Mouse (Mus musculus): ENCODE data around the gene Mthfd1l.
"Not testable (repeated sequence)": the region's sequence is repeated elsewhere in the genome, so short reads cannot be mapped to it uniquely, and the experiment has no call there.

Gene Mthfd1l

GRCm38 (mm10) chr10:4121197-4121596, 148.3 kb downstream of the Mthfd1l start:
- DNase-seq (ENCODE audit: low spot score), result no peak

- not testable (repeated sequence) for DNase-seq (ENCODE audit: low spot score)
Observed at GRCm38 (mm10) chr10:4123280-4123945, 150.5 kb downstream of the Mthfd1l start.

GRCm38 (mm10) chr10:4124148-4124547, 151.2 kb downstream of the Mthfd1l start:
- DNase-seq (ENCODE audit: low spot score), result no peak

GRCm38 (mm10) chr10:4125232-4125631, 152.3 kb downstream of the Mthfd1l start:
- DNase-seq (ENCODE audit: low spot score), result no peak

- no peak for DNase-seq (ENCODE audit: low spot score)
Observed at GRCm38 (mm10) chr10:4126335-4127012, 153.6 kb downstream of the Mthfd1l start.

GRCm38 (mm10) chr10:4128411-4128810, 155.5 kb downstream of the Mthfd1l start:
- DNase-seq (ENCODE audit: low spot score), result no peak

- no peak for DNase-seq (ENCODE audit: low spot score)
Observed at GRCm38 (mm10) chr10:4128915-4129314, 156.0 kb downstream of the Mthfd1l start.

GRCm38 (mm10) chr10:4129461-4129860, 156.5 kb downstream of the Mthfd1l start:
- DNase-seq (ENCODE audit: low spot score), result no peak

GRCm38 (mm10) chr10:4130034-4130607, 157.2 kb downstream of the Mthfd1l start:
- no peak for DNase-seq (ENCODE audit: low spot score)

- no peak for DNase-seq (ENCODE audit: low spot score)
Observed at GRCm38 (mm10) chr10:4132735-4133134, 159.8 kb downstream of the Mthfd1l start.

GRCm38 (mm10) chr10:4135100-4135764, 162.3 kb downstream of the Mthfd1l start:
- no peak for DNase-seq (ENCODE audit: low spot score)

- DNase-seq (ENCODE audit: low spot score), result no peak
Observed at GRCm38 (mm10) chr10:4139531-4139930, 166.6 kb downstream of the Mthfd1l start.

GRCm38 (mm10) chr10:4141689-4142088, 168.8 kb downstream of the Mthfd1l start:
- DNase-seq (ENCODE audit: low spot score), result no peak

- no peak for DNase-seq (ENCODE audit: low spot score)
Observed at GRCm38 (mm10) chr10:4142816-4143215, 169.9 kb downstream of the Mthfd1l start.

- DNase-seq (ENCODE audit: low spot score), result no peak
Observed at GRCm38 (mm10) chr10:4143381-4143780, 170.5 kb downstream of the Mthfd1l start.

- no peak for DNase-seq (ENCODE audit: low spot score)
Observed at GRCm38 (mm10) chr10:4145080-4145807, 172.3 kb downstream of the Mthfd1l start.

- DNase-seq (ENCODE audit: low spot score), result no peak
Observed at GRCm38 (mm10) chr10:4146947-4147346, 174.0 kb downstream of the Mthfd1l start.

- DNase-seq (ENCODE audit: low spot score), result no peak
Observed at GRCm38 (mm10) chr10:4151159-4151558, 178.2 kb downstream of the Mthfd1l start.

GRCm38 (mm10) chr10:4151862-4152776, 179.2 kb downstream of the Mthfd1l start:
- no peak for DNase-seq (ENCODE audit: low spot score)

GRCm38 (mm10) chr10:4153031-4153430, 180.1 kb downstream of the Mthfd1l start:
- DNase-seq (ENCODE audit: low spot score), result no peak

GRCm38 (mm10) chr10:4154035-4154434, 181.1 kb downstream of the Mthfd1l start:
- DNase-seq (ENCODE audit: low spot score), result no peak

Measured in urinary bladder, postnatal 25 days (tissue).